Mouse (Mus musculus) testis, adult 2 months (tissue): ENCODE measurements at regions not wholly inside any gene's neighbourhood (a gene's known extent, or its start where the extent isn't known, plus 50 kb on each side); places are given as distances from the start of the nearest gene placed in this dataset.

Experiments used
- CTCF ChIP-seq: fragments of 200-500 bp; IDR thresholded peaks from 2 replicates; pipeline ENCODE4 v1.5.1; 2012; ENCODE audit warnings: low read depth, mild to moderate bottlenecking, inconsistent platforms, low read length, moderate library complexity; ENCODE audit not compliant: control insufficient read depth, insufficient read depth, insufficient replicate concordance
- POLR2A ChIP-seq: fragments of 200-500 bp; IDR thresholded peaks from 2 replicates; pipeline ENCODE4 v1.6.1; 2012; ENCODE audit warnings: low read depth, mild to moderate bottlenecking, inconsistent platforms, low read length, moderate library complexity; ENCODE audit not compliant: control insufficient read depth

DNA sequence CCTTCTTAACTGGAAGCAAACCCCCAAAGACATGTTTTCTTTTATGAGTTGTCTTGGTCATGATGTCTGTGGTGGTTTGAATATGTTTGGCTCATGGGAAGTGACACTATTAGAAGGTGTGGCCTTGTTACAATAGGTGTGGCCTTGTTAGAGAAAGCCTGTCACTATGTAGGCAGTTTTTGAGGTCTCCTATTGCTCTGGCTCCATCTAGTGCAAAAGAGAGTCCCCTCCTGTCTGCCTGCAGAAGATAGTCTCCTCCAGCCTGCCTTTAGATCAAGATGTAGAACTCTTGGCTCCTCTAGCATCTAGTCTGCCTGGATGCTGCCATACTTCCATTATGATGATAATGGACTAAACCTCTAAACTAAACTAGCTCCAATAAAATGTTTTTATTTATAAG is 75.8 kb downstream of the Cct8l1 start:
- TF ChIP-seq POLR2A: no peak
- no peak for TF ChIP-seq CTCF
